Mouse (Mus musculus): Measurements from ENCODE around the gene 1700001J03Rik. TPM values are rescaled to one million over a fixed set of nuclear protein-coding genes. Genes with fewer than 3 reads are reported as not detected.

The 1700001J03Rik gene
- 196 TPM for polyA plus RNA-seq (2014; fragmentation: Illumina TruSeq; extraction: RNeasy Lipid Tissue Mini Kit (QIAGEN cat#74804); ENCODE audit: low read depth, low replicate concordance)

DNA sequence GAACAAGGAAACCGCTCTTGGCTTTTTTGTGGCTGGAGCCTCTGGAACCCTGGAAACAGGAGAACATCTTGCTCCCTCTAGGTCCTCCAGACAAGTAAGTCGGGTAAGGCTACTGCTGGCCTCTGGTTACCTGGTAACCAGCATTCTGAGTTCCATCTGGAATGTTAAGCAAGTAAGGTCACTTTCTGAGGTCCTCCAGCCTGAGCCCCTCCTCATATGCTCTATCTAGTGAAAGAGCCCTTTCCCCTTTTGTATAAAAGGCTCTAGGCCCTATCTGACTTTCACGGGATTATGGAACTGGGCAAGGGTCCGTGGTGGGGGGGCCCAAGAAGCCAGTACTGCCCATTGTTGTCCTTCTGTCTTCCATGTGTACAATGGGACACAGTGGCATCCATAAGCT is at the start of gene 1700001J03Rik:
Gene 1700001J03Rik, minus strand, starts transcription at position 101 of the 400 bp plus-strand sequence.

DNA sequence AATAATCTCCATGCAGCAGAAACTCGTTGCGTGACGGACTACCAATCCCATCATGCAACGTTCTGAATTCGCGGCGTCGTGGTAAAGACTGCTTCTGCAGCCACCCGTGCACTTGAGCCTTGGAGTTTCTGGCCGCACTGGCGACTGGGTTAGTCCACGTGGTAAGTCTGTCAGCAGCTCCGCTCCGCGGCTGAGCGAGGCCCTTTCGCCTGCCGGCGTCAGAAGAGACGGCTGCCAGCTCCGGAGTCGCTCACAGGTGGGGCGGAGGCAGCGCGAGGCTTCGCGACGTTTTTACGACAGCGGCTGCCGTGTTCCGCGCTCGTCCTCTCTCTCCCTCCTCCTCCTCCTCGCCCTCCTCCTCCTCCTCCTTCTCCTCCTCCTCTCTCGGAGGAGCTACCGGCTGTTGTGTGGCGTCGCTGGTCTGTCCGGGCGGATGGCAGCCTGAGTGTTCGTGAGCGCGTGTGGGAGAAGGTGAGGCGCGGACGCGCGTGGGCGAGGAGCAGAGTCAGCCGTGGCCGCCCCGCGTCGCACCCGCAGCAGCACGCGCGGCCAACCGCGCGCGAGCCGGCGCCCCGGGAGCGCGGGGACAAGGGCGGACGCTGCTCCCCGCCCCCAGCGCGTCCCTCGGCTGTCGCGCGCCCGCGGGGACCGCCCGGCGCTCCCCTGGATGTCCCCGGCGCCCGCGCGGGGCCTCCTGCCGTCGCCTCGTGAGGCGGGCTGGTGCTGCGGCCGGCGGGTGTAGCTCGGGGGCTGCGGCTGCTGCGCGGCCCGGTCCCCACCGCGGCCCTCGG is 46.0 kb upstream of the 1700001J03Rik start, which contains the start of gene Cdk8:
Gene Cdk8, plus strand, starts transcription at position 367 of the 791 bp plus-strand sequence.

DNA sequence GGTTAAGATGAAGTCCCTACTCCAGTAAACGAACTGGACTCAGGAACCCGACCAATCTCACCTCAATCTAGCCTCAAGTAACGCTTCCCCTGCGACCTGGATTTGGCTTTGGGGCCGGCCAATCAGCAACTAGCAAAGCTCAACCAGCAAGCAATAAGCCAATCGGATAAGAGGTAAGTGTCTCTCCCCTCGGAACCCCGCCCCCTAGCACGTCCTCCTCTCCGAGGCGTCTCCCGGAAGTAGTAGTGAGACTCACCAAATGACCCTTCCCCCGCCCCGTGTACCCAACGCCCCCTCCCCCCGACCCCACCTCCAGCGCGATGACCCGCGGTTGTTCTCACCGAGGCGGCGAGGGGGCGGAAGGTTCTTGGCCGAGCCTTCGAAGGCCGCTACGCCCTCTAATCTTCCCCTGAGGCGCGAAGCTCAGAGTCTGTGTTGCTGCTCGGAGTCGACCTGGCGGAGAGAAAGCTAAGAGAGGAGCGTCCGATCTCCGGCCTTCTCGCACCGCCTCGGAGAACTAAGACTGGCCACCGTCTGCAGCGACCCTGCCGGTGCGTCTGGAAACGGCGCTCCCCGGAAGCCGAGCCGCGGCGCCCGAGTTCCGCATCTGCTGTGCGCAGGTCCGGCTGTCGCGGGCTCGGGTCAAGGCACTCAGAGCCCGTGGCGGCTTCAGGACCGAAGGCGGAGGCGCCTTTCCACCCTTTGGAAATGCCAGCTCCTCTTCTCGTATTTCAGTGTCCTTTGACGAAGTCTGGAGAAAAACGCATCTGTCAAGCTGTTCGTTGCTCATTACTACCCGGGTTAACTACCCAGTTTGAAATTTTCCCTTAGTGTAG is 36.0 kb upstream of the 1700001J03Rik start, which contains the start of gene Rnf6:
Gene Rnf6, minus strand, starts transcription at position 677 of the 836 bp plus-strand sequence.

DNA sequence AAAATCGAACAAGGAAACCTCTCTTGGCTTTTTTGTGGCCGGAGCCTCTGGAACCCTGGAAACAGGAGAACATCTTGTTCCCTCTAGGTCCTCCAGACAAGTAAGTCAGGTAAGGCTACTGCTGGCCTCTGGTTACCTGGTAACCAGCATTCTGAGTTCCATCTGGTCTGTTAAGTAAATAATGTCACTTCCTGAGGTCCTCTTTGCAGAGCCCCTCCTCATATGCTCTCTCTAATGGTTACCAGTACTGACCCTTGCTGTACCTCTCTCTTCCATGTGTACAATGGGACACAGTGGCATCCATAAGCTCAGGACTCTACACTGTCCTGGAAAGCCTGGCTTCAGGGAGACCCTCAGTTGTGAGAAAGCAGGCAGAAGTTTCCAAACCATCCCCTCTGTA is 14.5 kb downstream of the 1700001J03Rik start, which contains the start of gene Gm6309:
Gene Gm6309, minus strand, starts transcription at position 101 of the 400 bp plus-strand sequence.

DNA sequence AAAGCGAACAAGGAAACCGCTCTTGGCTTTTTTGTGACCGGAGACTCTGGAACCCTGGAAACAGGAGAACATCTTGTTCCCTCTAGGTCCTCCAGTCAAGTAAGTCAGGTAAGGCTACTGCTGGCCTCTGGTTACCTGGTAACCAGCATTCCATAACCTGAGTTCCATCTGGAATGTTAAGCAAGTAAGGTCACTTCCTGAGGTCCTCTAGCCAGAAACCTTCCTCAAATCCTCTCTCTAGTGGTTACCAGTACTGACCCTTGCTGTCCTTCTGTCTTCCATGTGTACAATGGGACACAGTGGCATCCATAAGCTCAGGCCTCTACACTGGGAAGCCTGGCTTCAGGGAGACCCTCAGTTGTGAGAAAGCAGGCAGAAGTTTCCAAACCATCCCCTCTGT is 24.7 kb downstream of the 1700001J03Rik start, which contains the start of gene Gm5565:
Gene Gm5565, minus strand, starts transcription at position 101 of the 400 bp plus-strand sequence.

Other genes starting within 250 kb of the 1700001J03Rik start
- 0.38 TPM for gene Cyp3a25, start 175.7 kb downstream of the 1700001J03Rik start, polyA plus RNA-seq (2014; fragmentation: Illumina TruSeq; extraction: RNeasy Lipid Tissue Mini Kit (QIAGEN cat#74804); ENCODE audit: low read depth, low replicate concordance)
- gene Cyp3a59, start 106.0 kb downstream of the 1700001J03Rik start, polyA plus RNA-seq (2014; fragmentation: Illumina TruSeq; extraction: RNeasy Lipid Tissue Mini Kit (QIAGEN cat#74804); ENCODE audit: low read depth, low replicate concordance): not detected
- 4.0 TPM for gene Gm5565, start 24.8 kb downstream of the 1700001J03Rik start, polyA plus RNA-seq (2014; fragmentation: Illumina TruSeq; extraction: RNeasy Lipid Tissue Mini Kit (QIAGEN cat#74804); ENCODE audit: low read depth, low replicate concordance)
- gene Gm6309, start 14.6 kb downstream of the 1700001J03Rik start, polyA plus RNA-seq (2014; fragmentation: Illumina TruSeq; extraction: RNeasy Lipid Tissue Mini Kit (QIAGEN cat#74804); ENCODE audit: low read depth, low replicate concordance): 17.6 TPM
- 67.9 TPM for gene Rnf6, start 36.3 kb upstream of the 1700001J03Rik start, polyA plus RNA-seq (2014; fragmentation: Illumina TruSeq; extraction: RNeasy Lipid Tissue Mini Kit (QIAGEN cat#74804); ENCODE audit: low read depth, low replicate concordance)
- 36.9 TPM for gene Cdk8, start 45.9 kb upstream of the 1700001J03Rik start, polyA plus RNA-seq (2014; fragmentation: Illumina TruSeq; extraction: RNeasy Lipid Tissue Mini Kit (QIAGEN cat#74804); ENCODE audit: low read depth, low replicate concordance)
- 7.1 TPM for gene Wasf3, start 199.7 kb upstream of the 1700001J03Rik start, polyA plus RNA-seq (2014; fragmentation: Illumina TruSeq; extraction: RNeasy Lipid Tissue Mini Kit (QIAGEN cat#74804); ENCODE audit: low read depth, low replicate concordance)